Mouse (Mus musculus): ENCODE data around the gene Tent4a. TPM values are rescaled to one million over a fixed set of nuclear protein-coding genes. Genes with fewer than 3 reads are reported as not detected.

Tent4a gene
- polyA plus RNA-seq (2015; fragmentation: Nextera tagmentation; extraction: Ambion mirVana) = 4.0 and 4.1 TPM in 2 replicates

DNA sequence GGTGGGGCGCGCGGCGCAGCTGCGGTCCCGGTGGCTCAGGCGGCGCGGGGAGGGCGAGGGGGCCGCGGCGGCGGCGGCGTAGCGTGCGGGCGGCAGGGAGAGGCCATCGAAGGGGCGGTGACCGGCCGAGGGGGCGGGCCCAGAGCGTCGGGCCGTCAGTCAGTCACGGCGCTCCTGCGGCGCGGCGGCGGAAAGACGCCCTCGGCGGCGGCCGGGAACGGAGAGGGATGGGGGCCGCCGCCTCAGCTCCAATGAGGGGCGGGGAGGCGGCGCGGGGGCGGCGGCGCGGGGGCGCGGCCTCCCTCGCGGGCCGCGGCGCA, at the start of gene Tent4a:
Gene Tent4a (minus strand): TSS at position 284 of the 320 bp plus-strand sequence.

DNA sequence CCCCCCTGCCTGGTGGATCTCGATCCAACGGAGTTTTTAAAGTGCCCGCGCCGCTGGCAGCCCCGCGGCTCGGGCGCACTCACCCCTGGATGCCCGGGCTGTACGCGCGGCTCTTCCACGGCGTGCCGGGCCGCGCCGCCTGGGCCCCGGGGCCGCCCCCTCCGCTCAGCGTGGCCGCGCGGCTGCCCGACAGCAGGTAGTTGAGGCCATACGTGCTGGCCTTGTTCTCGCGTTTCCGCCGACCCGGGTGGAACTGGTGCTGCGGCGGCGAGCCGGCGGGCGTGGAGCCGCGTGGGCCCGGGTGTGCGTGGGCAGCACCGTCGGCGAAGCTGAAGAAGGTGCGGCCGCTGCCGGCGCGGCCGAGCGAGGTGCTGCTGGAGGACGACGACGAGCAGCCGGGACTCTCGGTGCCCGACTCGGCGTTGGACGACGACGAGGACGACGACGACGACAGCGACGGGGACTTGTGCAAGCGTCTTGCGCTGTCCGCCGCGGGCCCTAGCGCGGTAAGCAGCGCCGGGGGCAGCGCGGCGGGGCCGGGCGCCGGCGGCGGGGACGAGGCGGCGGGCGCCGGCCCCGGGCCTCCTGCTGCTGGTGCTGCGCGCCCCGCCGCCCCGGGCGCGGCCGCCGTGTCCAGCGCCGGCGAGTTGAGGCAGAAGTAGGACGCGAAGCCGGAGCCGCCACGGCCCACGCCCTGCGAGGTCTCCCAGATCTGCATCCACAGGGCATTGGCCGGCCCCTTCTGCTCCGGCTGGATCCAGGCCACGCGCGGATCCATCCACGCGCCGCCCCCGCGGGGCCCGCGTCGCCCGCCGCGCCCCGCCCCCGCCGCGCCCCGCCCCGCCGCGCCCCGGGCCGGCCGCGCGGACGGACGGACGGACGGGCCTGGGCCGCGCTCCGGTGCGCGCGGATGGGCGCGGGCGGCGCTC, 748 bp downstream of the Tent4a start, which contains the start of gene Nsun2:
Gene Nsun2 (plus strand): TSS at position 342 of the 929 bp plus-strand sequence.

Other genes starting within 250 kb of the Tent4a start
- gene Nsun2, start 871 bp downstream of the Tent4a start, polyA plus RNA-seq (2015; fragmentation: Nextera tagmentation; extraction: Ambion mirVana) = 95.3 and 98.4 TPM in 2 replicates
- gene Srd5a1, start 76.8 kb upstream of the Tent4a start, polyA plus RNA-seq (2015; fragmentation: Nextera tagmentation; extraction: Ambion mirVana) = 3.5 and 4.4 TPM in 2 replicates
- not detected in 2 replicates for gene Ube2ql1, start 205.3 kb upstream of the Tent4a start, polyA plus RNA-seq (2015; fragmentation: Nextera tagmentation; extraction: Ambion mirVana)